In genomic region chr7:96017112-96017884, GRCm38 (mm10) we compare ENCODE assay signal across 19 mouse cellular contexts.
"Had no signal": no experiment of that assay in that cellular context is flagged by ENCODE, and none has a peak within 500 bp of the region (broad histone marks: within the 10 kb centered on the region; RNA-seq: fewer than 3 reads in every experiment).

No protein-coding gene starts in this region.

- H3K9ac ChIP-seq: limb, embryonic 13.5 days; limb, embryonic 15.5 days; liver, embryonic 12.5 days; liver, embryonic 14.5 days; midbrain, embryonic 13.5 days; midbrain, embryonic 15.5 days; neural tube, embryonic 13.5 days; neural tube, embryonic 15.5 days; stomach, embryonic 15.5 days had no signal

- H3K4me1 ChIP-seq: limb, embryonic 13.5 days; limb, embryonic 15.5 days; liver, embryonic 12.5 days; midbrain, embryonic 10.5 days; midbrain, embryonic 13.5 days; midbrain, embryonic 15.5 days; neural tube, embryonic 13.5 days; neural tube, embryonic 15.5 days; stomach, embryonic 15.5 days had no signal

- H3K4me2 ChIP-seq: limb, embryonic 13.5 days; limb, embryonic 15.5 days; liver, embryonic 12.5 days; midbrain, embryonic 13.5 days; midbrain, embryonic 15.5 days; neural tube, embryonic 13.5 days; neural tube, embryonic 15.5 days; stomach, embryonic 15.5 days had no signal

- ATAC-seq: liver, embryonic 12.5 days; midbrain, embryonic 13.5 days; midbrain, embryonic 15.5 days had no signal

- H3K9me3 ChIP-seq: limb, embryonic 13.5 days; limb, embryonic 15.5 days; liver, embryonic 12.5 days; midbrain, embryonic 10.5 days; midbrain, embryonic 13.5 days; midbrain, embryonic 15.5 days; neural tube, embryonic 13.5 days; neural tube, embryonic 15.5 days; stomach, embryonic 15.5 days had no signal

- H3K27me3 ChIP-seq: limb, embryonic 13.5 days; limb, embryonic 15.5 days; liver, embryonic 12.5 days; midbrain, embryonic 13.5 days; midbrain, embryonic 15.5 days; neural tube, embryonic 13.5 days; neural tube, embryonic 15.5 days; stomach, embryonic 15.5 days had no signal

- H3K4me3 ChIP-seq: limb, embryonic 13.5 days; limb, embryonic 15.5 days; liver, embryonic 12.5 days; midbrain, embryonic 10.5 days; midbrain, embryonic 13.5 days; midbrain, embryonic 15.5 days; myocyte; neural tube, embryonic 13.5 days; neural tube, embryonic 15.5 days; stomach, embryonic 15.5 days had no signal

- H3K36me3 ChIP-seq: limb, embryonic 13.5 days; limb, embryonic 15.5 days; liver, embryonic 12.5 days; midbrain, embryonic 10.5 days; midbrain, embryonic 13.5 days; midbrain, embryonic 15.5 days; neural tube, embryonic 13.5 days; neural tube, embryonic 15.5 days; stomach, embryonic 15.5 days had no signal

- H3K27ac ChIP-seq: limb, embryonic 13.5 days; limb, embryonic 15.5 days; liver, embryonic 12.5 days; liver, embryonic 14.5 days; midbrain, embryonic 10.5 days; midbrain, embryonic 13.5 days; midbrain, embryonic 15.5 days; neural tube, embryonic 13.5 days; neural tube, embryonic 15.5 days; stomach, embryonic 15.5 days had no signal

- DNase-seq: retina, postnatal 1 day; right cerebral cortex, adult 18-20 months; right cerebral cortex, postnatal 25 days; right cerebral cortex, postnatal 4 days; spleen, adult 18-20 months; thymus, adult 18-20 months; thymus, postnatal 14 days; thymus, postnatal 36 days had no signal
